Mouse (Mus musculus): ENCODE data around the gene Trpm1.

Trpm1 gene

GRCm38 (mm10) chr7:64296286-64297010 is 142.8 kb downstream of the Trpm1 start:
- no peak for DNase-seq

GRCm38 (mm10) chr7:64310241-64310640 is 156.6 kb downstream of the Trpm1 start:
- DNase-seq = no peak

- DNase-seq = no peak
Measured at GRCm38 (mm10) chr7:64310756-64311155, 157.1 kb downstream of the Trpm1 start.

GRCm38 (mm10) chr7:64312811-64313210 is 159.2 kb downstream of the Trpm1 start:
- DNase-seq = no peak

Data from right cerebral cortex, postnatal 4 days (tissue).